Mouse (Mus musculus) CD8-positive naive resting alpha-beta T cell, adult 2 months (primary cell): ENCODE data around the gene Chchd4.

Experiments used
- DNase-seq, 2 experiments: peaks; one replicate each; pipeline ENCODE4 v3.0.0; 2022; ENCODE audit warnings: low read depth in 2 of 2, low spot score in 2 of 2

Gene Chchd4

GRCm38 (mm10) chr6:91472868-91473804, at the start of gene Chchd4, which contains the start of gene Tmem43:
Chchd4 (minus strand) TSS chr6:91473546.
Tmem43 (plus strand) TSS chr6:91473703.
- DNase-seq, result peak; percentile 95 to 98

- DNase-seq, result no peak
Observed at GRCm38 (mm10) chr6:91522816-91523215, 49.5 kb upstream of the Chchd4 start.

- DNase-seq, result no peak
Observed at GRCm38 (mm10) chr6:91518454-91519020, 45.2 kb upstream of the Chchd4 start.

GRCm38 (mm10) chr6:91515545-91516449, 42.5 kb upstream of the Chchd4 start, which contains the start of the genes Xpc and Lsm3:
Xpc (minus strand) TSS chr6:91515888.
Lsm3 (plus strand) TSS chr6:91515928.
- peak; percentile 97 to 99 for DNase-seq

- peak; percentile 4 to 12 for DNase-seq
Observed at GRCm38 (mm10) chr6:91514737-91515362, 41.5 kb upstream of the Chchd4 start.

- no peak for DNase-seq
Observed at GRCm38 (mm10) chr6:91514135-91514534, 40.8 kb upstream of the Chchd4 start.

- no peak for DNase-seq
Observed at GRCm38 (mm10) chr6:91510211-91510610, 36.9 kb upstream of the Chchd4 start.

- peak; percentile 63 to 73 for DNase-seq
Observed at GRCm38 (mm10) chr6:91509326-91509725, 36.0 kb upstream of the Chchd4 start.

GRCm38 (mm10) chr6:91508041-91508440, 34.7 kb upstream of the Chchd4 start:
- DNase-seq, result no peak

GRCm38 (mm10) chr6:91506036-91506435, 32.7 kb upstream of the Chchd4 start:
- DNase-seq, result peak; percentile 29 to 41

- no peak for DNase-seq
Observed at GRCm38 (mm10) chr6:91503302-91503701, 30.0 kb upstream of the Chchd4 start.

GRCm38 (mm10) chr6:91494526-91494925, 21.2 kb upstream of the Chchd4 start:
- no peak for DNase-seq

- no peak for DNase-seq
Observed at GRCm38 (mm10) chr6:91493053-91493452, 19.7 kb upstream of the Chchd4 start.

GRCm38 (mm10) chr6:91491004-91491403, 17.7 kb upstream of the Chchd4 start:
- no peak for DNase-seq

- DNase-seq, result no peak
Observed at GRCm38 (mm10) chr6:91489872-91490271, 16.5 kb upstream of the Chchd4 start.

- no peak for DNase-seq
Observed at GRCm38 (mm10) chr6:91488496-91489212, 15.3 kb upstream of the Chchd4 start.

- no peak for DNase-seq
Observed at GRCm38 (mm10) chr6:91486736-91487453, 13.5 kb upstream of the Chchd4 start.

GRCm38 (mm10) chr6:91483371-91483770, 10.0 kb upstream of the Chchd4 start:
- no peak for DNase-seq

- DNase-seq, result no peak
Observed at GRCm38 (mm10) chr6:91476541-91476940, 3.2 kb upstream of the Chchd4 start.
